Mouse (Mus musculus): Measurements from ENCODE around the gene Acsl5.
A peak's percentile ranks its signal among the peaks of the same experiment; 100 is the strongest.

The Acsl5 gene

GRCm38 (mm10) chr19:55286034-55286433 lies 34.3 kb downstream of the Acsl5 start:
- DNase-seq (ENCODE audit: low read depth) = no peak

- DNase-seq (ENCODE audit: low read depth) = no peak
These were observed 37.2 kb downstream of the Acsl5 start for GRCm38 (mm10) chr19:55288974-55289373.

GRCm38 (mm10) chr19:55290621-55291270 lies 39.0 kb downstream of the Acsl5 start:
- DNase-seq (ENCODE audit: low read depth) = peak; percentile 31

GRCm38 (mm10) chr19:55292210-55292850 lies 40.6 kb downstream of the Acsl5 start:
- DNase-seq (ENCODE audit: low read depth) = no peak

- DNase-seq (ENCODE audit: low read depth) = no peak
These were observed 41.4 kb downstream of the Acsl5 start for GRCm38 (mm10) chr19:55293175-55293574.

- DNase-seq (ENCODE audit: low read depth) = no peak
These were observed 43.3 kb downstream of the Acsl5 start for GRCm38 (mm10) chr19:55295075-55295474.

- no peak for DNase-seq (ENCODE audit: low read depth)
These were observed 43.8 kb downstream of the Acsl5 start for GRCm38 (mm10) chr19:55295556-55295955.

- no peak for DNase-seq (ENCODE audit: low read depth)
These were observed 44.6 kb downstream of the Acsl5 start for GRCm38 (mm10) chr19:55296301-55296700.

GRCm38 (mm10) chr19:55297489-55297888 lies 45.8 kb downstream of the Acsl5 start:
- no peak for DNase-seq (ENCODE audit: low read depth)

GRCm38 (mm10) chr19:55297961-55298360 lies 46.2 kb downstream of the Acsl5 start:
- DNase-seq (ENCODE audit: low read depth) = peak; percentile 85

GRCm38 (mm10) chr19:55299378-55299777 lies 47.6 kb downstream of the Acsl5 start:
- no peak for DNase-seq (ENCODE audit: low read depth)

- DNase-seq (ENCODE audit: low read depth) = no peak
These were observed 48.8 kb downstream of the Acsl5 start for GRCm38 (mm10) chr19:55300525-55300924.

- peak; percentile 62 for DNase-seq (ENCODE audit: low read depth)
These were observed 53.3 kb downstream of the Acsl5 start for GRCm38 (mm10) chr19:55305024-55305423.

- DNase-seq (ENCODE audit: low read depth) = no peak
These were observed 60.1 kb downstream of the Acsl5 start for GRCm38 (mm10) chr19:55311874-55312273.

- DNase-seq (ENCODE audit: low read depth) = no peak
These were observed 61.9 kb downstream of the Acsl5 start for GRCm38 (mm10) chr19:55313649-55314048.

- DNase-seq (ENCODE audit: low read depth) = no peak
These were observed 63.8 kb downstream of the Acsl5 start, which contains the start of gene Zdhhc6 for GRCm38 (mm10) chr19:55315452-55316108. Zdhhc6 (minus strand) TSS chr19:55316032.

GRCm38 (mm10) chr19:55316109-55316714 lies 64.5 kb downstream of the Acsl5 start, which contains the start of gene Vti1a:
Vti1a (plus strand) TSS chr19:55316295.
- peak; percentile 97 for DNase-seq (ENCODE audit: low read depth)

GRCm38 (mm10) chr19:55316901-55317300 lies 65.2 kb downstream of the Acsl5 start:
- no peak for DNase-seq (ENCODE audit: low read depth)

GRCm38 (mm10) chr19:55319036-55319435 lies 67.3 kb downstream of the Acsl5 start:
- no peak for DNase-seq (ENCODE audit: low read depth)

GRCm38 (mm10) chr19:55319521-55319920 lies 67.8 kb downstream of the Acsl5 start:
- no peak for DNase-seq (ENCODE audit: low read depth)

- DNase-seq (ENCODE audit: low read depth) = no peak
These were observed 70.9 kb downstream of the Acsl5 start for GRCm38 (mm10) chr19:55322604-55323003.

GRCm38 (mm10) chr19:55327510-55327909 lies 75.8 kb downstream of the Acsl5 start:
- DNase-seq (ENCODE audit: low read depth) = peak; percentile 84

GRCm38 (mm10) chr19:55331776-55332175 lies 80.0 kb downstream of the Acsl5 start:
- no peak for DNase-seq (ENCODE audit: low read depth)

Measured in NIH3T3 (cell line).